Mouse (Mus musculus) natural killer cell, adult 2 months (primary cell): ENCODE measurements around the gene Trim56.
"Not testable (repeated sequence)": the region's sequence is repeated elsewhere in the genome, so short reads cannot be mapped to it uniquely, and the experiment has no call there.

Source experiments
- DNase-seq, 2 experiments: peaks; one replicate each; pipeline ENCODE4 v3.0.0; 2022; ENCODE audit warnings: low spot score in 2 of 2

Gene Trim56

DNA sequence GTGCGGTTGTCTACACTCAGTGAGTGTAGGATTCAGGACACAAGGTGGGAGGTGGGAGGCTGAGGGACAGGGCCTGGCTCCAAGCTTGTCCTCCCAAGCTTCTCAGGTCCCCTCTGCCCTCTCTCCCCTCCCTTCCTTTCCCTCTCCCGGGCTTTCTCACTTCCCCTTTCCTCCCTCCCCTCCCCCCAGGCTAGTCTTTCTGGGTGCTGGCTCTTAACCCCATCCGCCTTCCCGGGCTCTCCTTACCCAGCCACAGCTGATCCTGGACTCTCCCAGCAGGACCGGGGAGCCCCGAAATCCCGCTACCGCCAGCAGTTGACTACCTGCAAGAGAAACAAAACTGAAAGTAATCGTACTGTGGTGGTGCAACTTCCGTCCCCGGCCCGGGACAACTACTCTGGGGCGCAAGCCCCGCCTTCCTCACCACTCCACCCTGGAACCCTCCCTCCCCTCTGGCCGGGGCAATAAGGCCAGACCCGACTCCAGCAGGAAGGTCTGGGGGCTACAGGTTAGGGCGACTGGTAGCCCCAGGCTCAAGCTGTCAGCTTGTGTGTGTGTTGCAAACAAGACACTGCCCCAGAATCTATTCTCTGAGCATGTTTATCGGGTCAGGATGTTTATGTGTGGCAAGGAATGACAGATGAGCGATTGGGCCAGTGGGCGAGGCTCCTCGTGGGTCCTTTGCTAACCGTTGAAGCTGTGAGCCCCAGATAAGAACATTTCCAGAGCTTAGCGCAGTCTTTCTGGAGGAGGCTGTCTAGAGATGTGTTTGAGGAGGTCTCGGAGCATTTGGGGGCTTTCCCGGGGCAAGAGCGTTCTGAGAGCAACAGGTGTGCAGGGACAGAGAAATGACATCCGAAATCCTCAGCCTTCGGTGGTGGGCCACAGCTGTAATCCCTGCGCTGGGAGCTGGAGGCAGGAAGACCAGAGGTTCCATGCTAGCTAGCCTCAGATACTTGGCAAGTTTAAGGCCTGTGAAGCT is at the start of gene Trim56:
TSS of gene Trim56 (minus strand) at position 344 of the 982 bp plus-strand sequence.
- DNase-seq: peak; percentile 79 to 80

DNA sequence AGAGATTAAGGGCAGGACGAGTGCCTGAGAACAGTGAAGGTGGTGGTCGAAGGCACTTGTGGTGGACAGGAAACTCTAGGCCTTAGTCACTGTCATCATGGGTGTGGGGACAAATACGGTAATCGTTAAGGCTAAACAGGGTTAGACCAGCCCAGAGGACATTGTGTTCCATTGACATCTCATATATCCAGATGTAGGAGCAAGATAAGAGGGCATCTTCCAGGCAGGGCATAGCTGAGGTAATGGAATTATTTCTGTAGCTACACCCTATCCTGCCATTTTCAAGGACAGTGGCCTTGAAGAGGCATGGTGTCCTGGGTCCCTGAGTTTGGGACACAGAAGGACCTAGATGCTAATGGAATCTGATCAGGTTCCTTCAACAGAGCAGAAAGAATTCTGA is 45.8 kb upstream of the Trim56 start:
- no peak for DNase-seq

DNA sequence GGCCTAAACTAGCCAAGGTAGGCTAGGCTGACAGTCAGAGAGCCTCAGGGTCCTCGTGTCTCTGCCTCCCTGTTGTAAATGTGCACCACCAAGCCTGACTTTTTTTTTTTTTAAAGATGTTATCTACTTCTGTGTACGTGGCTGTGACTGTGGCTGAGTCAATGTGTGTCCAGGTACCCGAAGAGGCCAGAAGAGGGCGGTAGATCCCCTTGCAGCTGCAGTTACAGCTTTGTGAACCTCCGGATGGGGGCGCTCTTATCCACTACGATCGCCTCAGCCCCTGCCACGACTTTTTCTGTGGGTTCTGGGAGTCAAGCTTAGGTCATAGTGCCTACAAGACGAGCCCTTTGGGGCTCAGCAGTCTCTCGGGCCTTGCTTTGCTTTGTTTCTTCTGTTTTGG is 43.5 kb upstream of the Trim56 start:
- DNase-seq: peak; percentile 78 to 83

DNA sequence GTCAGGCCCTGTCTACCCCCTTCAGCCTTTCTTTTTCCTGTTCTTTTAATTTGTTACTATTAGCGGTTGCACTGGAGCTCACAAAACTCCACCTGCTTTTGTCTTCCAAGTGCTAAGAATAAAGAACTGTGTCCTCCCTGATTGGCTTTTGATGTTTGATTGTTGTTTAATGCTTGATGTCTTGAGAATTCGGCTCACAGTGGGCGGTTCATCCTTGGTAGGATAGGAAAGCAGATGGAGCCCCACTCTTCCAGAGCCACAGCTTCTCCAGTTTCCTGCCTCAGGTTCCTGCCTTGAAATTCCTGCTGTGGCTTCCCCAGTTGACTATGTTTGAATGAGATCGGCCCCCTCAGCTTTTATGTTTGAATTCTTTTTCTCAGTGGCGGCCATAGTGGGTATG is 37.3 kb upstream of the Trim56 start:
- no peak for DNase-seq

DNA sequence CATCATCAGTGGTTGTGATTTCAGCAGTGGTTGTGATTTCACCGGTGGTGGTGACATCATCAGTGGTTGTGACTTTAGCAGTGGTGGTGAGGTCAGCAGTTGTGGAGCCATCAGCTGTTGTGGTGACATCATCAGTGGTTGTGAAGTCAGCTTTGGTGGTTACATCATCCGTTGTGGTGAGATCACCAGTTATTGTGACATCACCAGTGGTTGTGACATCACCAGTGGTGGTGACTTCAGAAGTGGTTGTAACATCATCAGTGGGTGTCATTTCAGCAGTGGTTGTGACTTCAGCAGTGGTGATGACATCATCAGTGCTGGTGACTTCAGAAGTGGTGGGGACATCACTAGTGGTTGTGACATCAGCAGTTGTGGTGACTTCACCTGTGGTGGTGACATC is 36.6 kb upstream of the Trim56 start:
- peak; percentile 16 to 19 for DNase-seq

GRCm38 (mm10) chr5:137149272-137149882 is 33.4 kb upstream of the Trim56 start, which contains the start of gene Muc3:
Muc3 (minus strand) TSS chr5:137149322.
- peak; percentile 11 to 34 for DNase-seq

DNA sequence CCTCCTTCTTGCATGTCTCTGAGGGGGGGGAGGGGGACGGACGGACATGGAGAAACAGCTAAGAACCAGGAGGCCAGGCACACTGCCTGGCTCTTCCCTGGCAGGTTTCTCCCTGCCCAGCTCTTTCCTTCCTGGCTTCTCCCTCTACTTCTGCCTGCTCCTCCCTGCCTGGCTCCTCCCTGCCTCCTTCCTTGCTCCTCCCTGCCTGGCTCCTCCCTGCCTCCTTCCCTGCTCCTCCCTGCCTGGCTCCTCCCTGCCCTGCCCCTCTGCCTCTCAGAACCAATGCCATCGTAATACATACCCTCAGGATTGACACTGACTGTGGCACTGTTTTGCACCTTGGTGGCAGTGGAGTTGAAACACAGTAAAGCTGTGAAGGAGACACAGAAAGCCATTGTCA is 24.8 kb upstream of the Trim56 start:
- DNase-seq: no peak

- no peak for DNase-seq
Observed at GRCm38 (mm10) chr5:137138977-137139376, 23.0 kb upstream of the Trim56 start.

DNA sequence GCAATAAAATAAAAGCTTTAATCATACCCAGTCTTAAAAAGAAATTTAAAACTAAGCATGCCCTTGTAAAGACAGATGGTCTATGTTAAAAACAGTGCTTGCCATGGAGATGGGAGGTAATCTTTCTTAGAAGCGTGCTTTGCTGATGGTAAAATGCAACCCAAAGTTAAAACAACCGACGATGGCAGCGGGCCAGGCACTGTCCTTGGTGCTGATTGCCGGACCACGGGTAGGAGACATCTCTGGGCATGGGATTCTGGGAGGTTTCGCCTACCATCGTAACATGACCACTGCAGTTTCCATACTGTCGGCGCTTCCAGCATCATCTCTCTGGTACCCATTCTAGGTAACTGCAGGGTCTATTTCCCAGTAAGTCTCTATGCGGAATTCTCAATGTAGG is 18.9 kb upstream of the Trim56 start:
- DNase-seq: no peak

- peak; percentile 49 to 66 for DNase-seq
Observed at GRCm38 (mm10) chr5:137131490-137131889, 15.5 kb upstream of the Trim56 start.

DNA sequence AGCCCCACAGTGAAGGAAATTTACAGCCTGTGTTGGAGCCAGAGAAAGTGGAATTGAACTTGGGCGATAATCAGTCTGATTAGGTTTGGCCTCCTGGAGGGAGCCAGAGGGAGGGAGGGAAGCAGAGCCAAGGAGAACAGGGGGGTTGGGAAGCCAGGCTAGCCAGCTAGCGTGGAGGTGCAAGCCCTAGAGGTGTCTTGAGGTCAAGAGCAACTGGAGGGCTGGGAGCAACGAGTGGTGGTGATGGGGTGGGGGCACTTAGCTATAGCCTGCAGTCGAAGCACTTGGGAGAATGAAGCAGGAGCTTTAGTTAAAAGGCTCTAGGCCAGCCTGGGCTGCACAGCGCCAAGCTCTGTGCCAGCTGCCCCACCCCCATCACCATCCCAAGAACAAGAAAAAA is 13.3 kb upstream of the Trim56 start:
- DNase-seq: no peak

DNA sequence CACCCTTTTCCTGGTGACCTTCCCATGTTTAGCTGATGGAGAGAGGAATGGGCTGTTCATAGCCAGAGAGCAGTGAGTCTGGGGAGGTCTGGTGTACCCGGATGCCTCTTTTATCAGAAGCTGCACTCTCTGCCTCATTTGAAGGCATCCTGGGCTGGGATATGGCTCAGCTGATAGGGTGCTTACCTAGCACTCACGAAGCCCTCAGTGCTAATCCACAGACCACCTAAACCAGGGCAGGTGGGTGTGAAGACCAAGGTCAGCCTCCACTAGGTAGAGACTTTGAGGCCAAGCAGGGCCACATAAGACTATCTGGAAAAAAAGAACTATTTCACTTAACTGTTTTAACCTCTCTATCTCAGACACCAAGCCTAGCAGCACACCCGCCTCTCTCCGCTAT is 7.5 kb upstream of the Trim56 start:
- no peak for DNase-seq

DNA sequence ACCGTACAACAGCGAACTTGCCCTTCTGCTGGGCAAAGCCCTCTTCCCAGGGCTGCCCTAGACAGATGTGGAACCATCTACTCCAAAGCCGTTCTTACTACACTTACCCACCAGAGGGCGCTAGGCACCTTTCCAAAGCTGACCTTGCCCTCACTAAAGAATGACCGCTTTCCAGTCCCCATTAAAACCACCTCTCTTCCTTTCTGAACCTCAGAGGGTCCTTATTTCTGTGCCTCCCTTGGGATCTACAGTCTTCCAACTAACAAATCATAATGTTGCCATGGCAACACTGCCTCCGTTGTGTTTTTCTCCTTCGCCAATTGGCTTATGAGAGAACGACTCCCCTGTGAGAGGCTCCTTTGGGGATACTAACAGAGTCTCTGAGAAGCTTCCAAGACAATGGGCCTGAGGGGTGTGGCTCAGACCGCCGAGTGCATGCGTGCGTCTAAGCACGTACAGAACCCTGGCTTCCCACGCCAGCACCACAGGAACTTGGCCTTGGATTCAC is 6.7 kb upstream of the Trim56 start:
- peak; percentile 67 to 73 for DNase-seq

GRCm38 (mm10) chr5:137121280-137121679 is 5.3 kb upstream of the Trim56 start:
- no peak for DNase-seq

DNA sequence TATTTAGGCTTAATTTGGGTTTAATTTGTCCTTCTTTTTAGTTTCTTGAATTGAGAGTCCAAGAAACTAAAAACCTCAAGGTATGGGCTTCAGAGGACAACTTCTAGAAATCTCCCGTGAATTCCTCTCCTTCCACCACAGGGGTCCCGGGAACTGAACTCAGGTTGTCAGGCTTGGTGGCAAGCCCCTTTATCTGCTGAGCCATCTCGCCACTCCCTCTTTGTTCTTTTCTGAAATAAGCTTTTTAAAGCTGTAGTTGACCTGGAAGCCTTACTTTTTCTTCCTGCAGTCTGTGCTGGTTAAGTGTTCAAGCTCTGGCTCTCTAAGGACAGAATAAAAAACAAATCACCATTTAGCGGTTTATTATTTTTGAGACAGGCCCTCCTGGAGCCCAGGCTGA is 2.9 kb upstream of the Trim56 start:
- no peak for DNase-seq

DNA sequence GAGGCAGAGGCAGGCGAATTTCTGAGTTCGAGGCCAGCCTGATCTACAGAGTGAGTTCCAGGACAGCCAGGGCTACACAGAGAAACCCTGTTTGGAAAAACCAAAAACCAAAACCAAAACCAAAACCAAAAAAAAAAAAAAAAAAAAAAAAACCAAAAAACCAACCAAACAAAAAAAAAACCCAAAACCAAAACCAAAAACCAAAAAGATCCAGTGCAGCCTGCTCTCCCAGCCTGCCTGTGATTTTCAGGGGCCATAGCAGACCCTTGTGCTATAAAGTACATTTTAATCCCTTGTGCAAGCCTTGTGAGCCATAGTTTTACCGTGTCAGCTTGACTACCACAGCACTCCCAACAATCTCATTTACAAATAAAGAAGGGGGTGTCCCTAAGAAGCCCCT is 2.0 kb upstream of the Trim56 start:
- not testable (repeated sequence) for DNase-seq

GRCm38 (mm10) chr5:137116987-137117386 is 978 bp upstream of the Trim56 start:
- no peak for DNase-seq

DNA sequence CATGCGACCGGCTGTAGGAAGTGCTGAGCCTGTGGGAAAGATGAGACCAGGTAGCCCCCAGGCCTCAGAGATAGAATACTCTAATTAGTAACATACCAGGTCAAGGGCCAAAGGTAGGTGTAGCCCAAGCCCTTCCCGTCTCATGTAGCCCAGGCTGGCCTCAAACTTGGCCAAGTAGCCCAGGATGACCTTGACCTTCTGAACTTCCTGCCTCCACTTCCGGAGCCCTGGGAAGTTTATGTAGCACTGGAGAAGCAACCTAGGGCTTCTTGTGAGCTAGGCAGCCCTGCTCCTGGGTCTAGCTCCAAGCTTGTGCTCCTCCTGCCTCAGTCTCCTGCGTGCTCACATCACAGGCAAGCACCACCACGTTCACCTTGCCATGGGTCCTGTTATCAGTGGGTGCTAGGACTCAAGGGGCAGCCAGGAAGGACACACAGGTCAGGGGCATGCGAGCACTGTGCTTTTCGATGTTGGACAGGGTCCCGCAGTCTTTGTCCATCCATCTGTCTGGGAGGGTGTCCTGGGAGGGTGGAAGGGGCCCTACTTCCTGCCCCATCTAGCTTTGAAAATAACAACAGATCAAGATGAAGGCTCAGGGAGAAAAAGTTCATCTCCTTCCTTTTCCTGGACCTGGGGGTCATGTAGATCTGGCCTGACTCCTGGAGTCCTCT is 983 bp downstream of the Trim56 start:
- no peak for DNase-seq

GRCm38 (mm10) chr5:137111542-137112408 is 4.2 kb downstream of the Trim56 start:
- no peak for DNase-seq

- DNase-seq: no peak
Observed at GRCm38 (mm10) chr5:137110863-137111262, 5.1 kb downstream of the Trim56 start.

GRCm38 (mm10) chr5:137109941-137110593 is 5.9 kb downstream of the Trim56 start:
- no peak for DNase-seq
